Mouse (Mus musculus) kidney, adult 10 weeks (tissue): ENCODE data around the gene Acsf2. TPM values are rescaled to one million over a fixed set of nuclear protein-coding genes. Genes with fewer than 3 reads are reported as not detected.

Experiments
- polyA plus RNA-seq: library from polyadenylated mRNA; stranded (reverse); fragments of 350-450 nt; fragmentation: Illumina TruSeq; extraction: RNeasy Lipid Tissue Mini Kit (QIAGEN cat#74804); gene quantifications from one replicate; pipeline ENCODE4 v1.2.3, GENCODE M21; 2014; ENCODE audit warnings: low read depth, low replicate concordance

Gene Acsf2
- 12.4 TPM for polyA plus RNA-seq

GRCm38 (mm10) chr11:94601321-94602281, at the start of gene Acsf2:
Gene Acsf2, minus strand, starts transcription at chr11:94601871.

GRCm38 (mm10) chr11:94629199-94629883, 27.7 kb upstream of the Acsf2 start, which contains the start of gene Lrrc59:
Gene Lrrc59, plus strand, starts transcription at chr11:94629767.

GRCm38 (mm10) chr11:94564437-94565150, 37.1 kb downstream of the Acsf2 start, which contains the start of gene Chad:
Gene Chad, plus strand, starts transcription at chr11:94565047.

GRCm38 (mm10) chr11:94548888-94549690, 52.6 kb downstream of the Acsf2 start, which contains the start of gene Rsad1:
Gene Rsad1, minus strand, starts transcription at chr11:94549255.

GRCm38 (mm10) chr11:94521219-94521843, 80.3 kb downstream of the Acsf2 start, which contains the start of gene Mycbpap:
Gene Mycbpap, minus strand, starts transcription at chr11:94521742.

Other genes with a start within 250 kb of the Acsf2 start
- gene Abcc3, start 208.9 kb downstream of the Acsf2 start, polyA plus RNA-seq = 12.2 TPM
- not detected for gene Cacna1g, start 127.7 kb downstream of the Acsf2 start, polyA plus RNA-seq
- gene Spata20, start 115.7 kb downstream of the Acsf2 start, polyA plus RNA-seq = not detected
- gene Epn3, start 101.9 kb downstream of the Acsf2 start, polyA plus RNA-seq = 1.8 TPM
- gene Mycbpap, start 80.1 kb downstream of the Acsf2 start, polyA plus RNA-seq = 0.40 TPM
- 5.1 TPM for gene Rsad1, start 52.6 kb downstream of the Acsf2 start, polyA plus RNA-seq
- not detected for gene Chad, start 36.8 kb downstream of the Acsf2 start, polyA plus RNA-seq
- gene Lrrc59, start 27.9 kb upstream of the Acsf2 start, polyA plus RNA-seq = 35.2 TPM
- 26.8 TPM for gene Mrpl27, start 51.9 kb upstream of the Acsf2 start, polyA plus RNA-seq
- gene Eme1, start 52.1 kb upstream of the Acsf2 start, polyA plus RNA-seq = not detected
- gene Xylt2, start 75.6 kb upstream of the Acsf2 start, polyA plus RNA-seq = 0.93 TPM
- gene Gm11541, start 102.6 kb upstream of the Acsf2 start, polyA plus RNA-seq = not detected
- not detected for gene Cdc34b, start 139.9 kb upstream of the Acsf2 start, polyA plus RNA-seq
- gene Tmem92, start 180.8 kb upstream of the Acsf2 start, polyA plus RNA-seq = not detected